Mouse (Mus musculus): Measurements from ENCODE around the gene Dnajc15.
"Not testable (repeated sequence)": the region's sequence is repeated elsewhere in the genome, so short reads cannot be mapped to it uniquely, and the experiment has no call there.

Gene Dnajc15

DNA sequence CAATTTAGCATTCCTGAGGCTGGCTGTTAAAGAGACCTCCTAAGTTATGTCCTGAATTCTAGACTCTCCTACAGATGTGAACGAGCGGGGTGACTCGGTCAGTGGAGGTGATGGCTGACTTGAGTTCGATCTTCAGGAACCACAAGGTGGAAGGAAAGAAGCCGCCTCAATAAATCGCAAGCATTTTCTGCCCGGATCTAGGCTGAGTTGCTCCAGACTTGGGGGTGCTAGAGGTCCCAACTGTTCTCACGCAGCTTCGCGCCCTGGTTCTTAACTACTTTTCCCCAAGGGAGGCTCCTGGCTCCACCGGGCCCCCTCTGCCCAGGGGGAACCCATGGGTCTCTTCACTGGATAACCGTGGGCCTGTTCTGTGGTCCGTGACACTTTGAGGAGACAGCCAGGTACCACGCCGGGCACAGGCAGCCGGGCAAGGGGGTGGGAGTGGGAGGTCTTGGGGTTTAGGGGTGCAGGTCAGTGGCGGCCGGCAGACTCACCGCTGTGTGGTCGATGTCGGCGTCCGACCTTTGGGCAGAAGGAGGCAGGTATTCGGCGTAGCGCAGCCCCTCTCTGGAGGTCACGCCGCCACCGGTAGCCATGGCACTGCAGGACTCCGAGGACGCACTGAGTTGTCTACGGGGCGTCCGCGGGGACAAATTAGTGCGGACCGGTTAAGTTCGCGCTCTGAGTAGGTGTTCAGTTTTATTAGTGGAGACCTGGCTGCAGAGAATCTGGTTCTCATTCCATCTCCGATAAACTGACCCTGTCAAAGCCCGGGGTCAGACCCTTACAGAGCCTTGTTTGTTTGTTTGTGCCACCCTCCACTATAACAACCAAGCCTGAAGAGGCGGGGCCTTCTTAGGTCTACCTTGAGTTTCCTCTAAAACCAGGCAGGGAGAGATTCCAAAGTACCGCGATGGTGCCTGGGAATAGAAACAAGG, at the start of gene Dnajc15:
Gene Dnajc15 (minus strand): TSS at position 822 of the 938 bp plus-strand sequence.
- DNase-seq (ENCODE audit: low spot score in 2 of 2) = peak; percentile 78 to 83

DNA sequence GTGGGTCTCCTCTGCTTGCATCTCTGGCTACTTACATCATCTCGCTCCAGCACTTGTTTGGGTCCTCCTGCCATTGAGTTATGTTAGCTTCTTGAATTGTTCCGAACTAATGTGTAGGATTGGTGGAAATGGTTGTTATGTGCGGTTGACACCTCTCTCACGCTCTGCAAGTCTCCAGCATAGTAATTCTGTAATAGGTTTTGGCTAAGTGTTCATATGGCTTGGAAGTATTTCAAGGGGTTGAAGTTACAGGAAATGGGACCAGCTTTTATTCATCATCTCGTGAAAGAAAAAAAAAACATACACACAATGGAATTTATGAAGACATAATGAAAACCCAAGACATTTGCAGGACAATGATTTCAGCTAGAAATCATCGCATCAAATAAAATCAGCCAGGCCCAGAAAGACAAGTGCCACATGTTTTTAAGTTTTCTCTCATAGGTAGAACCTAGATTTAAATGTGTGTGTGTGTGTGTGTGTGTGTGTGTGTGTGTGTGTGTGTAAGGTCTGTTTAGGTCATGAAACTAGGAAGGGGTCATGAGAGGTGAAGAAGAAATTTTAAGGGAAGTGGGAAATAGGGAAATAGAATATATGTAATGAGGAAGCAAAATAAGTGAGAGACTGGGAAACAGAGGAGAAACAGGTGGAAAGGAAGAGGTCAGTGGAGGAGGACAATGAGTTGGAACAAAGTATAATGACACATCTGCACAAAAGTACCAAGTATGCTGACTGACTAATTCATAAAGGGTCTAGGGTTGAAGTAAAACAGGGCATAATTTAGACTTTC, 48.3 kb upstream of the Dnajc15 start:
- no peak for DNase-seq (ENCODE audit: low spot score in 2 of 2)

DNA sequence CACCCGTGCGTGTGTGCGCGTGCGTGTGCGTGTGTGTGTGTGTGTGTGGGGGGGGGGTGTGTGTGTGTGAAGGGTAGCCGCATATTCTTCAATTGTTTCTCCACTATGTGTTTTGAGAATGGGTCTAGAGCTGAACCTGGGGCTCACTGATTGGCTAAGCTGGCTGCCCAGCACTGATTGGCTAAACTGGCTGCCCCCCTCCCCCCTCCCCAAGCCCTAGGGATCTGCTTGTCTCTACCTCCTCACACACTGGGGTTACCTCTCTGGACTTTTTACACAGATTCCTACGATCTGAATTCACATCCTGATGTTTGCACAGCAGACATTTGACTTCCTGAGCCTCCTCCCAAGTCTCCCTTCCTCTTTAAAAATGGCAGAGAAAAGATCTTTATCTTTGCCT, 46.7 kb upstream of the Dnajc15 start:
- no peak for DNase-seq (ENCODE audit: low spot score in 2 of 2)

GRCm38 (mm10) chr14:77915776-77916175, 40.9 kb upstream of the Dnajc15 start:
- DNase-seq (ENCODE audit: low spot score in 2 of 2) = no peak

DNA sequence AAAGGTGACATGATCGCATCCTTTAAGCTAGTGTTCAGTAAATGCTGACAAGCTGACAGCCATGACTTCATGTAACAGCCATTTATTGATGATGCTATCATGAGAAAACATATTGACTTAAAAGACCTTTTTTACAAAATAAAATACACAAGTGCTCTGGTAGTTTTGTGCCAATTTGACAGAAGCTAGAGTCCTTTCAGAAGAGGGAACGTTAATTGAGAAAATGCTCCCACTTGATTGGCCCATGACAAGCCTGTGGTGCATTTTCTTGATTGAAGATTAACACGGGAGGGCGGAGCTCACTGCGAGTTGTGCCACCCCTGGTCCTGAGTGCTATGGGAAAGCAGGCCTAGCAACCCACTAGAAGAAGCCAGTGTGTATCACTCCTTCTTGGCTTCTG, 31.7 kb upstream of the Dnajc15 start:
- no peak for DNase-seq (ENCODE audit: low spot score in 2 of 2)

DNA sequence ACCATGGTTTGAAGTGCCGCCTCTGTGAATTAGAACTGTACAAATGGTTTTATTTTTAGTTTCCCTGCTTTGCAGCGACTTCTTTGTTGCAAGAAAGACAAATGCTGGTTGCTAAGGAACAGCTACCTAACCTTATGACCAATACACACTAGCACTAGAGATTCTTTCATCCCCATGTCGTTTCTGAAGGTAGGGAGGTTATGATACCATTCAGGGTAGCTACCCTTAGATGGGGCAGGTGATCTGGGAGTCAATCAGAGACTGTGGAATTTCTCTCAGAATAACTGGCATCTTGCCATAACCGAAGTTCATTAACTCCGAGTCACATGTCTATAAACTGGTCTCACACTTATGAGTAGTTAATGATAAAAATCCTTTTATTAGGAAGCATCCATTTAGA, 30.5 kb upstream of the Dnajc15 start:
- no peak for DNase-seq (ENCODE audit: low spot score in 2 of 2)

DNA sequence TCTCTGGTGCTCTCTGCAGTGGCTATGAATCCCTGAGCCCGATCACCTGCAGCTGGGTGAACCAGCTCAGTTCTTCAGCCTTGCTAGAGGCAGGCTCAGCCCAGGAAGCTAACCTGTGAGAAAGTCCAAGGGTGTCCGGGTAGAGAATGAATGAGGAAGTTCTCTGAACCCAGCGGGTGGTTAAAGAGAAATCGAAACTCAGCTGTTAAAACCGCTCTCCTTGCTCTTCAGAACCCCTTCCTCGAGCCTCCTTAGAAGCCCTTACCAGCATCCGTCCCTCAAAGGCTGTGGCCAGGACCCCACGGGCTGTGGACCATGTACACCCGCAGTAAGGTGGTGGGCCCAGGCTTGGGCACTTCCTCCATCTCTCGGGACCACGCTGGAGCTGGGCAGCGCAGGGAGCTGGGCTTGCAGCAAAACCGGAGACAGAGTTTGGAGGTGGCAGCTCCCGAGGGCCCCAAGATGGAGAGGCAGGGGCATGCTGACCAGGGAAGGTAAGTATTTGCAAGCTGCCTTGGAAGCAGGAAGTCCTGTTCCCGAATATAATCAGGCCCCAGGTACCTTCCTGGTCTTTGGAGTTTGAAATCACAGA, 29.3 kb upstream of the Dnajc15 start, which contains the start of gene Epsti1:
Gene Epsti1 (plus strand): TSS at position 69 of the 592 bp plus-strand sequence.
- no peak for DNase-seq (ENCODE audit: low spot score in 2 of 2)

GRCm38 (mm10) chr14:77902541-77902940, 27.6 kb upstream of the Dnajc15 start:
- DNase-seq (ENCODE audit: low spot score in 2 of 2) = no peak

- no peak for DNase-seq (ENCODE audit: low spot score in 2 of 2)
Observed at GRCm38 (mm10) chr14:77895951-77896350, 21.0 kb upstream of the Dnajc15 start.

- no peak for DNase-seq (ENCODE audit: low spot score in 2 of 2)
Observed at GRCm38 (mm10) chr14:77889911-77890310, 15.0 kb upstream of the Dnajc15 start.

GRCm38 (mm10) chr14:77886941-77887340, 12.0 kb upstream of the Dnajc15 start:
- no peak for DNase-seq (ENCODE audit: low spot score in 2 of 2)

DNA sequence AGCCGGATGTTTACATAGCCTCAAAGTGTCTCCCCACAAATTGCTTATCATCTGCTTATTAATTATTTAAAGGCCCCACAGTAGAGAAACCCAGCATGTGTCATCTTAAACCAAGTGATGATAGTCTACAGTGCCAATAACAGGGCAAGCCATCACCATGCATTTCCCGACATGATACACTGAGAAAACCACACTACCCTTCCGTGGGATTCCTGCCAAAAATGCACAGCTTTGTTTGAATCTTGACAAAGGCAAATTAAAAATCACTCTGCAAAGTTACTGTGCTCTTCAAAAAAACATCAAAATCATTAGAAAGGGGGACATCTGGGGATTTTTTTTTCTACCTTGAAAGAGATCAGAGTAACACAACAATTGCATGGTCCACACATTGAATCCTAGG, 11.5 kb upstream of the Dnajc15 start:
- no peak for DNase-seq (ENCODE audit: low spot score in 2 of 2)

DNA sequence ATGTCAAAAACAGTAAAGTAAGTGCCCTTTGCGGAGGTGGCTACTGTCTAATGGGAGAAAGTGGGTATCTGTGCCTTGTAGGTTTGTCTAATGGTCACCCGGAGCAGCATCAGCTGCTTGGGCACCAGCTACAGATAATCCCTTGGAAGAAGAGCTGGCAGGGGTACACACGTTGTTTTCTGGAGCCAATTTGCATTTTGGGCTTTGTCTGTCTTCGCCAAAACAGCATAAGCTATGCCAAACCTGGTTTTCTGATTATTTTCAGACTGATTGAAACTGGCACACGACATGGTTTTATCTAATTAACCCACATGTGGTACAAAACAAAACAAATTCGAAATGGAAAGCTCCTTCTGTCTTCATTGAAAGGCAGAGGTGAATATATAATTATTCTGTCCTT, 7.7 kb upstream of the Dnajc15 start:
- DNase-seq (ENCODE audit: low spot score in 2 of 2) = no peak

DNA sequence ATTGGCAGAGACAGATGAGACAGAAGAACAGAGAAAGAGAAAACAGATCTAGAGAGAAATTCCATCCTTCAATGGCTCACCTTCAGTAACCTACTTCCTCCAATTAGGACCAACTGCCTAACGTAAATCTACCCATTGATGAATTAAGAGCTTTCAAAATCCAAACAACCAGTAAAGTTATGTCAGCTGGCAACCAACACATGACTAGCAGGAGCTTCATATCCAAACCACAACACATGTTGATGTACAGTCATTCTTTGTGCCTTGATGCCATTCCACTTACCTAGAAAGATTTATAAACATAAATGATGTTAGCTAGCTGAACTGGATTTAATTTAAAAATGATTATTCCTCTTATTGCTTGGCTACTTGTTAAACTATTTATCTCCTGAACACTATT, 7.1 kb upstream of the Dnajc15 start:
- no peak for DNase-seq (ENCODE audit: low spot score in 2 of 2)

GRCm38 (mm10) chr14:77877876-77878275, 3.0 kb upstream of the Dnajc15 start:
- not testable (repeated sequence) for DNase-seq (ENCODE audit: low spot score in 2 of 2)

GRCm38 (mm10) chr14:77876199-77876598, 1.3 kb upstream of the Dnajc15 start:
- no peak for DNase-seq (ENCODE audit: low spot score in 2 of 2)

GRCm38 (mm10) chr14:77871380-77871975, 3.4 kb downstream of the Dnajc15 start:
- no peak for DNase-seq (ENCODE audit: low spot score in 2 of 2)

DNA sequence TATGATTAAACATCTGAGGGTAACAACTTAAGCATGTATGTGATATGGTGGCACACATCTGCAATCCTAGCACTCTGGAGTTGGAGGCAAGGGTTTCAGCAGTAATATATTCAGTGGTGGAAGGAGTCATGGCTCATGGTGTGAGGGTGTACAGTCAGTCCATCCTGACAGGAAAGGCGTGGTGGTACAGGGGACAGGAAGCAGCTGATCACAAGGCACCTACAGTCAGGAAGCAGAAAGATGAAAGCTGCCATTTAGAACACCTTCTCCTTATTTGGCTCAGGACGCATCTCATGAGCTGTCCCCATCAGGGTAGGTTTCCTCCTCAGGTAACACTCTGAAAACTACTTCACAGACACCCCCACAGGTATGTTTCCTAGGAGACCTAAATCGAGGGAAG, 4.0 kb downstream of the Dnajc15 start:
- no peak for DNase-seq (ENCODE audit: low spot score in 2 of 2)

DNA sequence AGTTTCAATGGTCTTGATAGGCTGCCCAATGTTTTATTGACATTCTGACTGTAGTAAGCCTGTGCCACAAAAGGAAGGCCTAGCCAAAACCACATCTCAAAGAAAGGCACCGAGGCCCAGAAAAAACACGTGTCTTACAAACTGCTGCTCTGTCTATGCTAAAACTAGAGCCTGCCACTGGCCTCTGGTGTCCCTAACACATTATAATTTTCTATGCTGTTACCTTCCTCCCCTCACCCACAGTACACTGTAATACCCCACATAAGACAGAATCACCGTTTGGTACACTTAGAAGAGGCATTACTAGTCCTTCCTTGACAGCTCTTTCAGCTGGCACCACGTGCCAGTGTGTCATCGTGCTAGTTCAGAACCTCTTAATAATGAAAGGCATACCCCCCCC, 7.3 kb downstream of the Dnajc15 start:
- no peak for DNase-seq (ENCODE audit: low spot score in 2 of 2)

DNA sequence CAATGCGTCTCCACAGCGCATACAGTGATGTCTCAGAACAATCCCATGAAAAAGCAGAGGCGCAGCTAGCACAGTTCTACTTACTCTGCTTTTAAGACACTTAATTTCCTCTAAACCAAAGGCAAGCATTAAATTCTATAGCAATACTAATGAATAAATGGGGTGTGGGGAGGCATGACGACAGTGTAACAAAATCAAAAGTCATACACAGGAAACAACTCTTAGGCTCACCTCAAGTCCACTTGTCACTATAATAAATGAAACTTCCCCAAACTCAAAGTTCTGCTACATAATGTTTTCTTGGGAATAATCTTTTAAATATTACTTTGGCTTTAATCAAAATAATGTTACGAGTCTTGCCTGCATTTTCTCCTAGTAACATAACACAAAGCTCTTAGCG, 10.4 kb downstream of the Dnajc15 start:
- no peak for DNase-seq (ENCODE audit: low spot score in 2 of 2)

DNA sequence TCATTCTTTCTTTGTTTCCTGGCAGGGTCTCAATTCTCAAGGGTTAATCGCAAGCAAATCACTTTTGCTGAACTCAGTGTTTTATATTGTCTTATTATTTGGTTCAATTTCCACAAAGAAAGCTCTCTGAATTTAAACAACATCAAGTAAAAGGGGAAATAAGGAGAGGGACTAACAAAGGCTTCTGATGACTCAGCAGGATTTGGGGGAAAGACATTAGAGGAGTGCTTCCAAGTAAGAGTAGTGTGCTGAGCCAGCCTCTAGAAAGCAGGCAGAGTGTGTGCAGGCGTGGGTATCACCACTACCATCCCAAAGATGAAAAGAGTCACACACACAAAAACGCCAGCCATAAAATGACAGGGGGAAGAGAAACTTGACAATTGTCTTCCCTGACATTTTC, 10.9 kb downstream of the Dnajc15 start:
- DNase-seq (ENCODE audit: low spot score in 2 of 2) = no peak
